ENCODE assay signal across 14 mouse cellular contexts in genomic region chr5:120534071-120534685, GRCm38 (mm10). TPM values are rescaled to one million over a fixed set of nuclear protein-coding genes. Genes with fewer than 3 reads are reported as not detected.
DNase-seq lines count a peak whose midpoint lies in the region; ATAC-seq lines count a peak whose summit lies in the region.
"Had no signal": no experiment of that assay in that cellular context is flagged by ENCODE, and none has a peak within 500 bp of the region (broad histone marks: within the 10 kb centered on the region; RNA-seq: fewer than 3 reads in every experiment).

No protein-coding gene starts in this region.

- no peak overlapping the region for H3K4me3 ChIP-seq in kidney, embryonic 14.5 days (ENCODE audit: low read length)
- no peak overlapping the region for H3K4me3 ChIP-seq in embryonic facial prominence, embryonic 11.5 days (ENCODE audit: low read depth, low read length)
- no peak overlapping the region for H3K4me3 ChIP-seq in hindbrain, embryonic 13.5 days
- no peak overlapping the region for H3K4me3 ChIP-seq in midbrain, embryonic 15.5 days

- 0 out of 2 replicates have a peak, but pooled peaks have one; percentile 38 for ATAC-seq in kidney, embryonic 14.5 days (ENCODE audit: low FRiP score, low TSS enrichment)
- peak; percentile 46 for ATAC-seq in embryonic facial prominence, embryonic 11.5 days (replicated peaks; ENCODE audit: insufficient number of reproducible peaks, low FRiP score, low TSS enrichment, low read depth)
- ATAC-seq in hindbrain, embryonic 13.5 days (ENCODE audit: low FRiP score) = peak; percentile 18; the same call in 1 of the 2 replicates
- ATAC-seq in midbrain, embryonic 15.5 days (replicated peaks) = peak; percentile 67

- H3K9ac ChIP-seq in kidney, embryonic 14.5 days (ENCODE audit: low read depth, low read length) = no peak overlapping the region
- H3K9ac ChIP-seq in embryonic facial prominence, embryonic 11.5 days (replicated peaks; ENCODE audit: low read length) = no peak overlapping the region; the same call in 1 of the 2 replicates
- peak overlapping the region; percentile 24 for H3K9ac ChIP-seq in hindbrain, embryonic 13.5 days
- no peak overlapping the region for H3K9ac ChIP-seq in midbrain, embryonic 15.5 days

- H3K9me3 ChIP-seq in kidney, embryonic 14.5 days (ENCODE audit: control insufficient read depth, low read length) = no peaks in the 10 kb centered on the region
- H3K9me3 ChIP-seq in embryonic facial prominence, embryonic 11.5 days (replicated peaks; ENCODE audit: control insufficient read depth, low read length) = no peaks in the 10 kb centered on the region
- no peaks in the 10 kb centered on the region for H3K9me3 ChIP-seq in hindbrain, embryonic 13.5 days
- H3K9me3 ChIP-seq in midbrain, embryonic 15.5 days = no peaks in the 10 kb centered on the region

- H3K27me3 ChIP-seq in kidney, embryonic 14.5 days (ENCODE audit: control insufficient read depth, insufficient read depth, low read length) = no peaks in the 10 kb centered on the region
- H3K27me3 ChIP-seq in embryonic facial prominence, embryonic 11.5 days (ENCODE audit: control insufficient read depth, insufficient read depth, low read length) = no peaks in the 10 kb centered on the region
- H3K27me3 ChIP-seq in hindbrain, embryonic 13.5 days = no peaks in the 10 kb centered on the region
- no peaks in the 10 kb centered on the region for H3K27me3 ChIP-seq in midbrain, embryonic 15.5 days (replicated peaks)

- no peak for DNase-seq in kidney, adult 11 months
- DNase-seq in embryonic facial prominence, embryonic 11.5 days (ENCODE audit: low spot score) = peak; percentile 29
- no peak for DNase-seq in heart, adult 9 months (ENCODE audit: low spot score in 2 of 2)
- DNase-seq in gastrocnemius, postnatal 4 days (ENCODE audit: low spot score in 2 of 2) = no peak
- DNase-seq in natural killer cell, adult 2 months (ENCODE audit: low spot score in 2 of 2) = no peak
- DNase-seq: adrenal gland, postnatal 36 days; cerebellum, postnatal 10 days; heart, postnatal 10 days; layer of hippocampus, adult 9-11 months had no signal

- H3K36me3 ChIP-seq in kidney, embryonic 14.5 days (ENCODE audit: control insufficient read depth, insufficient read depth, low read length) = peaks cover 19% of the 10 kb centered on the region
- H3K36me3 ChIP-seq in embryonic facial prominence, embryonic 11.5 days (replicated peaks; ENCODE audit: control insufficient read depth, insufficient read depth, low read depth, low read length) = no peaks in the 10 kb centered on the region; the same call in 1 of the 2 replicates
- H3K36me3 ChIP-seq in hindbrain, embryonic 13.5 days = peaks cover 24% of the 10 kb centered on the region
- no peaks in the 10 kb centered on the region for H3K36me3 ChIP-seq in midbrain, embryonic 15.5 days (replicated peaks)

- 25% methylated on average over 15 of the region's 15 CpGs for WGBS in kidney, embryonic 14.5 days
- WGBS in embryonic facial prominence, embryonic 11.5 days = 67% methylated on average over 15 of the region's 15 CpGs
- WGBS in hindbrain, embryonic 13.5 days = 47% methylated on average over 15 of the region's 15 CpGs
- WGBS in midbrain, embryonic 15.5 days = 50% methylated on average over 15 of the region's 15 CpGs

- H3K27ac ChIP-seq in kidney, embryonic 14.5 days (ENCODE audit: low read depth, low read length) = peak overlapping the region; percentile 3
- no peak overlapping the region for H3K27ac ChIP-seq in embryonic facial prominence, embryonic 11.5 days (replicated peaks; ENCODE audit: low read depth, low read length)
- peak overlapping the region; percentile 76 for H3K27ac ChIP-seq in hindbrain, embryonic 13.5 days
- peak overlapping the region; percentile 48 for H3K27ac ChIP-seq in midbrain, embryonic 15.5 days
- H3K27ac ChIP-seq: macrophage had no signal

- no peak overlapping the region for H3K4me2 ChIP-seq in kidney, embryonic 14.5 days (replicated peaks; ENCODE audit: low read depth, low read length)
- H3K4me2 ChIP-seq in embryonic facial prominence, embryonic 11.5 days (ENCODE audit: low read depth, low read length) = no peak overlapping the region
- no peak overlapping the region for H3K4me2 ChIP-seq in hindbrain, embryonic 13.5 days
- H3K4me2 ChIP-seq in midbrain, embryonic 15.5 days = no peak overlapping the region

- peaks cover 26% of the 10 kb centered on the region for H3K4me1 ChIP-seq in kidney, embryonic 14.5 days (ENCODE audit: control insufficient read depth, insufficient read depth, low read length)
- peaks cover 3% of the 10 kb centered on the region; the same call in 1 of the 2 replicates for H3K4me1 ChIP-seq in embryonic facial prominence, embryonic 11.5 days (ENCODE audit: control insufficient read depth, insufficient read depth, low read length)
- H3K4me1 ChIP-seq in hindbrain, embryonic 13.5 days (replicated peaks) = peaks cover 25% of the 10 kb centered on the region
- 0 out of 2 replicates have a peak, but pooled peaks cover 7% of the 10 kb centered on the region for H3K4me1 ChIP-seq in midbrain, embryonic 15.5 days

RNA-seq across cellular contexts. Expression of gene Slc8b1, which starts 23.2 kb away (rescaled TPM):
- polyA plus RNA-seq in kidney, embryonic 14.5 days (2014; fragmentation: Nextera tagmentation; extraction: Ambion mirVana) = 4.5 and 6.0 TPM in 2 replicates
- 1.3 and 1.8 TPM in 2 replicates for polyA plus RNA-seq in embryonic facial prominence, embryonic 11.5 days (2014; fragmentation: Nextera tagmentation; extraction: Ambion mirVana)
- 2.5 and 4.1 TPM in 2 replicates for polyA plus RNA-seq in hindbrain, embryonic 13.5 days (2015; fragmentation: Nextera tagmentation; extraction: Ambion mirVana)
- polyA plus RNA-seq in midbrain, embryonic 15.5 days (2015; fragmentation: Nextera tagmentation; extraction: Ambion mirVana) = 1.6 and 2.5 TPM in 2 replicates
- total RNA-seq in gastrocnemius, postnatal 4 days (2021) = 10 to 100 TPM; 22.7 to 30.9 TPM

RNA-seq across cellular contexts. Expression of gene Plbd2, which starts 30.8 kb away (rescaled TPM):
- 41.5 and 44.5 TPM in 2 replicates for polyA plus RNA-seq in kidney, embryonic 14.5 days (2014; fragmentation: Nextera tagmentation; extraction: Ambion mirVana)
- 20.9 and 25.3 TPM in 2 replicates for polyA plus RNA-seq in embryonic facial prominence, embryonic 11.5 days (2014; fragmentation: Nextera tagmentation; extraction: Ambion mirVana)
- 31.8 and 32.3 TPM in 2 replicates for polyA plus RNA-seq in hindbrain, embryonic 13.5 days (2015; fragmentation: Nextera tagmentation; extraction: Ambion mirVana)
- polyA plus RNA-seq in midbrain, embryonic 15.5 days (2015; fragmentation: Nextera tagmentation; extraction: Ambion mirVana) = 36.8 and 37.2 TPM in 2 replicates
- 10 to 100 TPM; 43.7 to 49.7 TPM for total RNA-seq in gastrocnemius, postnatal 4 days (2021)

RNA-seq across cellular contexts. Expression of gene Tpcn1, which starts 54.3 kb away (rescaled TPM):
- 33.8 and 37.3 TPM in 2 replicates for polyA plus RNA-seq in kidney, embryonic 14.5 days (2014; fragmentation: Nextera tagmentation; extraction: Ambion mirVana)
- 9.6 and 11.2 TPM in 2 replicates for polyA plus RNA-seq in embryonic facial prominence, embryonic 11.5 days (2014; fragmentation: Nextera tagmentation; extraction: Ambion mirVana)
- polyA plus RNA-seq in hindbrain, embryonic 13.5 days (2015; fragmentation: Nextera tagmentation; extraction: Ambion mirVana) = 18.2 and 18.7 TPM in 2 replicates
- 15.8 and 17.7 TPM in 2 replicates for polyA plus RNA-seq in midbrain, embryonic 15.5 days (2015; fragmentation: Nextera tagmentation; extraction: Ambion mirVana)
- total RNA-seq in gastrocnemius, postnatal 4 days (2021) = 10 to 100 TPM; 77.7 to 81.3 TPM

RNA-seq across cellular contexts. Expression of gene Iqcd, which starts 54.6 kb away (rescaled TPM):
- 0.57 and 1.4 TPM in 2 replicates for polyA plus RNA-seq in kidney, embryonic 14.5 days (2014; fragmentation: Nextera tagmentation; extraction: Ambion mirVana)
- 0.31 and 0.55 TPM in 2 replicates for polyA plus RNA-seq in embryonic facial prominence, embryonic 11.5 days (2014; fragmentation: Nextera tagmentation; extraction: Ambion mirVana)
- 2.4 and 2.6 TPM in 2 replicates for polyA plus RNA-seq in hindbrain, embryonic 13.5 days (2015; fragmentation: Nextera tagmentation; extraction: Ambion mirVana)
- 1.7 and 1.8 TPM in 2 replicates for polyA plus RNA-seq in midbrain, embryonic 15.5 days (2015; fragmentation: Nextera tagmentation; extraction: Ambion mirVana)
- under 1 TPM; 0.16 to 0.37 TPM for total RNA-seq in gastrocnemius, postnatal 4 days (2021)

RNA-seq across cellular contexts. Expression of gene Sds, which starts 57.9 kb away (rescaled TPM):
- polyA plus RNA-seq in kidney, embryonic 14.5 days (2014; fragmentation: Nextera tagmentation; extraction: Ambion mirVana) = not detected in 2 replicates
- not detected in 2 replicates for polyA plus RNA-seq in embryonic facial prominence, embryonic 11.5 days (2014; fragmentation: Nextera tagmentation; extraction: Ambion mirVana)
- polyA plus RNA-seq in hindbrain, embryonic 13.5 days (2015; fragmentation: Nextera tagmentation; extraction: Ambion mirVana) = not detected in 2 replicates
- polyA plus RNA-seq in midbrain, embryonic 15.5 days (2015; fragmentation: Nextera tagmentation; extraction: Ambion mirVana) = 0.36 TPM in 1 of 2 replicates, not detected in the other
- total RNA-seq in gastrocnemius, postnatal 4 days (2021) = not detected
- total RNA-seq: heart, postnatal 10 days had no signal
- polyA plus RNA-seq: frontal cortex, adult 2 months; macrophage had no signal
